Comparison of ENCODE assay signal across 9 mouse cellular contexts in genomic region chr4:148435657-148436330, GRCm38 (mm10). TPM values are rescaled to one million over a fixed set of nuclear protein-coding genes. Genes with fewer than 3 reads are reported as not detected.
A peak's percentile ranks its signal among the peaks of the same experiment; 100 is the strongest.
DNase-seq lines count a peak whose midpoint lies in the region; ATAC-seq and TF ChIP-seq lines count a peak whose summit lies in the region.
"Had no signal": no experiment of that assay in that cellular context is flagged by ENCODE, and none has a peak within 500 bp of the region (broad histone marks: within the 10 kb centered on the region; RNA-seq: fewer than 3 reads in every experiment).

No protein-coding gene starts in this region.

- intact Hi-C loops in heart, adult 2 months (cut with DNase I): no loop called here
- intact Hi-C loops in heart, postnatal 36 days (cut with DNase I): no loop called here
- intact Hi-C loops in left cerebral cortex, postnatal 4 days (cut with DNase I): loop anchor here (2.0 to 5.0 kb wide), 2 partner anchors 148 to 265 kb away; partner anchors contain the start of gene Disp3

- 0 out of 2 replicates have a peak, but pooled peaks cover 1% of the 10 kb centered on the region for H3K79me2 ChIP-seq in heart, adult 2 months (replicated peaks; ENCODE audit: control insufficient read depth, insufficient read depth, low read length)

- no peak overlapping the region for H3K27ac ChIP-seq in heart, adult 2 months
- H3K27ac ChIP-seq: macrophage had no signal

- H3K27me3 ChIP-seq in heart, adult 2 months (ENCODE audit: control insufficient read depth, insufficient read depth, low read length): no peaks in the 10 kb centered on the region

- H3K9ac ChIP-seq in heart, adult 2 months (ENCODE audit: low read depth, low read length): no peak overlapping the region

- no peak for DNase-seq in heart, adult 2 months
- no peak for DNase-seq in heart, postnatal 36 days
- peak; percentile 83 for DNase-seq in left cerebral cortex, postnatal 4 days
- no peak for DNase-seq in B cell, adult 2 months

- H3K36me3 ChIP-seq in heart, adult 2 months (ENCODE audit: control insufficient read depth, insufficient read depth, low read length): no peaks in the 10 kb centered on the region

- TF ChIP-seq EP300 in heart, adult 2 months (IDR thresholded peaks at IDR 0.05; ENCODE audit: insufficient read depth, low read depth, low read length): no peak

- ATAC-seq in cerebellum, adult (ENCODE audit: insufficient number of reproducible peaks, low FRiP score, low TSS enrichment): peak; percentile 69; the same call in 1 of the 2 replicates
- peak; percentile 66 for ATAC-seq in frontal cortex, adult (ENCODE audit: low TSS enrichment)
- no peak for ATAC-seq in inflammation-experienced regulatory T-cells, adult 6 months
- no peak for ATAC-seq in erythroid progenitor cell, adult 5-6 weeks (replicated peaks; ENCODE audit: low FRiP score, poor library complexity, severe bottlenecking)

- peak; percentile 70 for TF ChIP-seq CTCF in heart, adult 2 months (IDR thresholded peaks at IDR 0.05)

- no peaks in the 10 kb centered on the region; the same call in 1 of the 2 replicates for H3K4me1 ChIP-seq in heart, adult 2 months (ENCODE audit: control insufficient read depth, insufficient read depth, low read length)

- 58% methylated on average over 6 of the region's 6 CpGs for WGBS in heart, adult 2 months

- no peak for TF ChIP-seq POLR2A in heart, adult 2 months (IDR thresholded peaks at IDR 0.05; ENCODE audit: insufficient read depth, low read depth, low read length)

- no peak overlapping the region for H3K4me3 ChIP-seq in heart, adult 2 months

RNA-seq across cellular contexts. Expression of gene Ubiad1, which starts 8.8 kb away (rescaled TPM):
- total RNA-seq in heart, adult 2 months (2021): 10 to 100 TPM; 17.8 to 20.9 TPM
- 25.1 and 25.5 TPM in 2 replicates for polyA plus RNA-seq in heart, adult 2 months (2012; rRNA removed)
- total RNA-seq in heart, postnatal 36 days (2021): 10 to 100 TPM; 16.5 to 16.9 TPM
- total RNA-seq in left cerebral cortex, postnatal 4 days (2021): 1 to 10 TPM; 8.5 to 8.6 TPM
- polyA plus RNA-seq in inflammation-experienced regulatory T-cells, adult 6 months (2017; shearing (Covaris generic)): 1 to 10 TPM; 8.6 to 9.2 (median 8.7) TPM
- total RNA-seq in erythroid progenitor cell, adult 5-6 weeks (2015; ENCODE audit: low replicate concordance): 1.8 and 4.6 TPM in 2 replicates
- total RNA-seq in erythroid progenitor cell, adult 5-6 weeks (2017; ENCODE audit: low replicate concordance): 3.6 and 4.3 TPM in 2 replicates

RNA-seq across cellular contexts. Expression of gene Mtor, which starts 12.6 kb away (rescaled TPM):
- total RNA-seq in heart, adult 2 months (2021): 10 to 100 TPM; 40.9 to 49.7 TPM
- polyA plus RNA-seq in heart, adult 2 months (2012; rRNA removed): 18.6 and 25.7 TPM in 2 replicates
- total RNA-seq in heart, postnatal 36 days (2021): 10 to 100 TPM; 50.7 to 51.4 TPM
- 10 to 100 TPM; 78.8 to 79.3 TPM for total RNA-seq in left cerebral cortex, postnatal 4 days (2021)
- polyA plus RNA-seq in inflammation-experienced regulatory T-cells, adult 6 months (2017; shearing (Covaris generic)): 10 to 100 TPM; 10.1 to 13.5 (median 11.7) TPM
- 19.8 and 34.4 TPM in 2 replicates for total RNA-seq in erythroid progenitor cell, adult 5-6 weeks (2015; ENCODE audit: low replicate concordance)
- total RNA-seq in erythroid progenitor cell, adult 5-6 weeks (2017; ENCODE audit: low replicate concordance): 22.0 and 24.4 TPM in 2 replicates

Comparison
In these comparisons a context has a peak if more than half of its experiments do, and no peak if none do; other contexts are left out.
1. ATAC-seq: peak in cerebellum, adult (single experiment) and frontal cortex, adult (single experiment); none in inflammation-experienced regulatory T-cells, adult 6 months (single experiment) and erythroid progenitor cell, adult 5-6 weeks (single experiment).